Mouse (Mus musculus): ENCODE data around the gene Car14. TPM values are rescaled to one million over a fixed set of nuclear protein-coding genes. Genes with fewer than 3 reads are reported as not detected.
A peak's percentile ranks its signal among the peaks of the same experiment; 100 is the strongest.

The Car14 gene
- total RNA-seq, 2 experiments from 2014 or later = 6.9 to 9.9 TPM

DNA sequence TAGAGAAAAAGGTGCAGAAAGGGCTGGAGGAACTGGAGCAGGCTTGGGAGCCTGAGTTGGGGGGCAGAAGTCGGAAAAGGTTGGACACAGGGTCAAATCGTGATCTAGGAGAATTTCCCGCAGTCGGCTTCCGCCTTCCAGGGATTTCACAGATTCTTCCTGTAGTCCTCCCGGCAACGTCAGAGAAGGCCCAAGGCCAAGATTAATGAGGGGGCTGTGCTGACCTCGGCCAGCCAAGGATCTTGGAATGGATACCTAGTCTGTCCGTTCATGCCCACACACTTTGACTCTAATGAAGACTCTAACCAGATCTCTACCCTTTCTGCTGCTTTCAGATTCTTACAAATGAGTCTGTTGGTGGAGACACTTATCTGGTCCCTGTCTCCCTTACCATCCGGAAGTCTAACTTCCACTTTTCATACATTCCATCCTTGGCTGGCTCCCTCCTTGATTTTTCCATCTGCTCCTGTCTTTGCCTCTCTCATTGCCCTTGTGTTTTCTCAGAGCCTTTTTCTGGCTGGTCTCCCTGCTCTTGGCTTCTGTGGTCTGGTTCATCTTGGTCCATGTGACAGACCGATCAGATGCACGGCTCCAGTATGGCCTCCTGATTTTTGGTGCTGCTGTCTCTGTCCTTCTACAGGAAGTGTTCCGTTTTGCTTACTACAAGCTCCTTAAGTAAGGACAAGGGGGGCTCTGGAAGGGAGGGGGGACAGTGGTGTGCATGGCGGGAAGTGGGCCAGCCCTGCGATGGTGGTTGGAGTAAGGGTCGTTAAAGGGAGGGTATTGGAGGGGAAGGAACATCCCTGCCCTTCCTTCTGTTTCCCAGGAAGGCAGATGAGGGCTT is 10.0 kb downstream of the Car14 start:
- TF ChIP-seq CTCF (conservative IDR thresholded peaks at IDR 0.05) = no peak
- no peak for DNase-seq (ENCODE audit: low spot score in 2 of 2)
- Histone ChIP-seq H3K4me3 (peak overlapping the region; percentile 94), H3K27ac (peak overlapping the region; percentile 94)

DNA sequence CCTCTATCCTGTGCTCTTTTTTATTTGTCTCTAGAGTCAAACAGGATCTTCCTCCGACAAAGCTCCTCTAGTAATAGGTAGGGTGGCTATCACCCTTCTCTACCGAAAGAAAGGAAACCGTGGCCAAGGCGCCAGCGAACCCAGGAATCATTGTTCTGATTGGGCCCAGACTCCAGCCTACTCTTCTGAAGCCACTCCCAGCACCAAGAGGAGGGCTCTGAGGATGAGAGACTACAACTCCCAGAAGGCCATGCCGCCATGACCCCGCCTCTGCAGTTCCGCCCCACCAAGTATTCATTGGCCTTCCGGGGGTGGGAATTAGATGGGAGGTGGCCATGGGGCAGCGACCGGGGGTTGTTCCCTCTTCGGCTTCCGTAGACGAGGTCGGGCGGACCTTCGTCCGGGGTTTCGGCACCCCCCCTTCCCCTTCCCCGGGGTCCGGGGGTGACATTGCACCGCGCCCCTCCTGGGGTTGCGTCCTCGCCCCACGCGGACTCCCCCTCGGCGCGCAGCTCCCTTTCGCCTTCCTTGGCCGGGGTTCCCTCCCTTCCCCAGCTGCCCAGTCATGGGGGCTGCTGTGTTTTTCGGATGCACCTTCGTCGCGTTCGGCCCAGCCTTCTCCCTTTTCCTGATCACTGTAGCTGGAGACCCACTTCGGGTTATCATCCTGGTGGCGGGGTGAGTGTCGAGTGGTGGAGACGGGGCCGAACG is 10.7 kb downstream of the Car14 start, which contains the start of gene Aph1a:
TSS of gene Aph1a (plus strand) at position 364 of the 711 bp plus-strand sequence.
- H3K4me3 ChIP-seq = peak within 1 kb of the TSS; percentile 94
- H3K27ac ChIP-seq = peak within 1 kb of the TSS; percentile 94
- peak; percentile 96 to 99 for DNase-seq (ENCODE audit: low spot score in 2 of 2)

DNA sequence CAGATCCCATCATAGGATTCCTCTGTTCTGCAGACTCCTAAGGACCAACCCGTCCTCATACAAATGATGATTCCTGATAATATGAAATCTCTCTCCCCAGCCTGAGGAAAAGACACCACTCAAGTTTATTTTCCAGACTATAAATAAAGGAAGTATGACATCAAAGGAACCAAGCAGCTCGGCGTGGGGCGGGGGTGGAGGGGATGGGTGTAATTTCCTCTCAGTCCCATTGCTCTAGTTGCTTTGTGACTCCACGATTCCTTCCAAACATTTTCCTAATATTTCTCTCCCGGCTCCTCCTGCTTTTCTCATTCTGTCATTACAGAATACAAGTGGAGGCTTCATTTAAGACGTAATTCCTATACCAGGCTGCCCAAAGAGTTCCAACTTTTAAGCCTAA is 11.4 kb downstream of the Car14 start:
- H3K27ac ChIP-seq = peak overlapping the region; percentile 91
- no peak for DNase-seq (ENCODE audit: low spot score in 2 of 2)
- no peak for TF ChIP-seq CTCF (conservative IDR thresholded peaks at IDR 0.05)
- H3K4me3 ChIP-seq = peak overlapping the region; percentile 94

DNA sequence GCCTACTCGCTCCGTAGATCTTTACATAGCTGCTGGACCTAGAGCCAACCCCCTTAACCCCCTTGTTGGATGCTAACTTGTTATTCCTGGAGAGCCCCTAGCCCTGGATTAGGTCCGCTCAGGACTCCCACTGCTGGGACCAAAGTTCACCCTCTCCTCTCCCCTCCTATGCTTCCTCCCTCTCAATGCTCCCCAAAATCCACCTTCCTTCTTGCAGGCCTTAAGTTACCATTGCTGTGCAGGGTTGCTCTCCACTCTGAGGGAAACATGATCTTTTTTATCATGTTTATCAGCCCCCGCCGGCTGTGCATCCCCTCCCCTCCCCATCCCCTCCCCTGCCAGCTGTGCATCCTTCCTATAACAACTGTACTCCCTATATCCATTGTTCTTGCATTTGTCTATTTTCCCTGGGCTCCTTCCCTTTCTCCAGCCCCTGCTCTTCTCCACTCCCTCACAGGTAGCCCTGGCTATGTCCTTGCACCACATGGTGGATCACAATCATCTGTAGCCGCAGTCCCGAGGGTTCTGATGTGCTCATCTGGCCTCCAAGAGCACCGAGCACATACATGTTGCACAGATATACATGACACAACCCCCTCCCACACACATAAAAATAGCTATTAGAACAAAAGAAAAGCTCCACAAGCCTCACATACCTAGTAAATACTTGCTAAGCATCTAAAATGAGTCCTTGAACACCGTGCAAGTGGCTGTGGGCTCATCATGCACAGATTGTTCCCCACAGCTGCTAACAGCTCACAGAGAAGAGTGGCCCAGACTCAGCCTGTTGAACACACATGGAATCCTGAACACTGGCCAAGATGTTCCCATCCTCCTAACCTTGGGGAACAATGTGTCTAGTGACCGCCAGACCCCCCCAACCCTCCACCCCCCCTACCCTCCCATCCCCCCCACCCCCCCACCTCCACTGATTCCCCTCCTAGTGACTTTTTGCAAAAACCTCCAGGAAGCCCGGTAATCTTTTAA is 12.1 kb downstream of the Car14 start:
- no peak for TF ChIP-seq CTCF (conservative IDR thresholded peaks at IDR 0.05)
- H3K4me3 ChIP-seq = no peak overlapping the region; the same call in 1 of the 2 replicates
- peak overlapping the region; percentile 91 for H3K27ac ChIP-seq
- no peak for DNase-seq (ENCODE audit: low spot score in 2 of 2)

DNA sequence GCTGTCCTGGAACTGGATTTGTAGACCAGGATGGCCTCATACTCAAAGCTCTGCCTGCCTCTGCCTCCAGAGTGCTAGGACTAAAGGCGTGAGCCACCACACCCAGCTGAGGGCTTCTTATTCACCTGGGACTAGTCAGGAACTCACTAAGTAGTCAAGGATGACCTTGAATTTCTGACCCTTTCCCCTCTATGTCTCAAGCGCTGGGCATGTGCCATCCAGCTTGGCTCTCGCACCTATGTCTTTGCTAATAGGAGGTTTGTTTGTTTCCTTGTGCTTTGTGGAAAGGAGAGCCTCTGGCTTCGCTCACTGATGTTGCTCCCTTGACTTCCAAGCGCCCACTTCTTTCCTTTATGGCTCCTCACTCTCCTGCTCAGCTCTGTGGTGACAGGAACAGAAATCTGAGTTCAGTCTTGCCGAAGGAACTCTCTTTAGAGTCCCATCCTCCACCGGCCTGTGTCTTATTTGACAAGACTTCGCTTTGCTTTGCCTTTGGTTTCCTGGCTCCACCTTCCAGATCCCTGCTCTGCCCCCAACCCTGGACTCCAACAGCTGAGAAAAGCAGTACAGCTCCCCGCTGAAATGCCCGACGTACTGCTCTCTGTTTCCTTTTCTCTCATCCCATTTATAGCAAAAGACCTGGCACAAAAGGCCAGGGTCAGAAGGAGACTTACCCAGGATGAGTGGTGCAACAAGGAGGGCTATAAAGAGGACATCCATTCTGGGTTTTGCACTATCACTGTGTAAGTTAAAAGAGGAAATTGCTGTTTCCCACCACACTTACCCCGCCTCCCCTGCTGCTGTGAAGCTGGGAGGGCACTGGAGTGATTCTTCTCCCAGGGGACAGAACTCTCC is 13.1 kb downstream of the Car14 start, which contains the start of gene BC028528:
TSS of gene BC028528 (minus strand) at position 795 of the 855 bp plus-strand sequence.
- TF ChIP-seq CTCF (conservative IDR thresholded peaks at IDR 0.05) = no peak
- Histone ChIP-seq H3K27ac (peak within 1 kb of the TSS; percentile 70), H3K4me3 (peak within 1 kb of the TSS; percentile 33)
- no peak for DNase-seq (ENCODE audit: low spot score in 2 of 2)

DNA sequence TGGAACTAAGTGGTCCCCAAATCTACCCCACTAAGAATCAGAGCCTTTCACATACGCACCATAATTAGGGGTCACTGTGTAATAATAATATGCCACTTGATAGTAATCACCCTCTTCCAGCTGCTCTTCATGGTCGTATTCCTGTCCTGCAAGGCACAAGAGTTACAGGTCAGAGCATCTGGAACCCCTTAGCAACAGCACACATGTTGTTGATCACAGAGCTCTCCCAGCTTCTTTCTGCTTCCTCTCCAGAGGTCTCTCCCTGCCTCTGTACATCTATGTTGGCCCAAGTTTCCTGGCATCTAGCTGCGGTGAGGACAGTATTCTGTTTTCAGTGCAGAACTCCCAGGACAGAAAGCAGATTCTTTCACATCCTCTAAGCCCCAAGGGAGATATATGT is 14.8 kb downstream of the Car14 start:
- no peak overlapping the region for H3K4me3 ChIP-seq
- no peak for DNase-seq (ENCODE audit: low spot score in 2 of 2)
- H3K27ac ChIP-seq = no peak overlapping the region
- TF ChIP-seq CTCF (conservative IDR thresholded peaks at IDR 0.05) = no peak

DNA sequence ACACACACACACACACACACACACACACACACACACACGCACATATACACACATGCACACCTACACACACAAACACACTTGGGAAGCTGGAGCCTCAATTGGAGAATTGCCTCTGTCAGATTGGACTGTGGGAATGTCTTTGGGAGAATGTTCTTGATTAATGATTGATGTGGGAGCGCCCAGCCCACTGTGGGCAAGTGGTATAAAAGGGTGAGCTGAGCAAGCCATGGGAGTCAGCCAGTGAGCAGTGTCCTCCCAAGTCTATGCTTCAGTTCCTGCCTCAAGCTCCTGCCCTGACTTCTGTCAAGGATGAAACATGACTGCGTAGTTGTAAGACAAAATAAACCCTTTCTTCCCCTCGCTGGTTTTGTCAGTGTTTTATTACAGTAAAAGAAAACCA is 16.9 kb downstream of the Car14 start:
- Histone ChIP-seq H3K27ac (no peak overlapping the region), H3K4me3 (no peak overlapping the region)
- no peak for DNase-seq (ENCODE audit: low spot score in 2 of 2)
- no peak for TF ChIP-seq CTCF (conservative IDR thresholded peaks at IDR 0.05)

DNA sequence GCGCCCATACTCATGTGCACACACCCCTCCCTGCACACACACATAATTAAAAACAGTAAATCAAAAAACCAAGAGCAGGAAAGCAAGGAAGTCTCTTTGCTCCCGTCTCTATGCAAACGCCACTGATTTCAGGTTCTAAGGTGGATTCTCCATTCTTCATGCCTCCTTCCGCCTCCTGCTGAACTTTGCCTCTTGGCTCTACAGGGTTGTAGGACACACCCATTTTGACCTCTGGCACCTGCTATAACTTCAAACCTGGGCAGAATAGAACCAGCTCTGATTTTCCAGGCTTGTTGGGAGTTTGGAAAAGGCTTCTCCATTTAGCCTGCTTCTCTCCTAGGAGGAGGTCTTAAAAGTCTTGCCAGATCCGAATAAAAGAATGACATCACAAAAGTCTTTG is 20.1 kb downstream of the Car14 start:
- no peak for TF ChIP-seq CTCF (conservative IDR thresholded peaks at IDR 0.05)
- no peak for DNase-seq (ENCODE audit: low spot score in 2 of 2)
- no peak overlapping the region for H3K27ac ChIP-seq
- no peak overlapping the region for H3K4me3 ChIP-seq

DNA sequence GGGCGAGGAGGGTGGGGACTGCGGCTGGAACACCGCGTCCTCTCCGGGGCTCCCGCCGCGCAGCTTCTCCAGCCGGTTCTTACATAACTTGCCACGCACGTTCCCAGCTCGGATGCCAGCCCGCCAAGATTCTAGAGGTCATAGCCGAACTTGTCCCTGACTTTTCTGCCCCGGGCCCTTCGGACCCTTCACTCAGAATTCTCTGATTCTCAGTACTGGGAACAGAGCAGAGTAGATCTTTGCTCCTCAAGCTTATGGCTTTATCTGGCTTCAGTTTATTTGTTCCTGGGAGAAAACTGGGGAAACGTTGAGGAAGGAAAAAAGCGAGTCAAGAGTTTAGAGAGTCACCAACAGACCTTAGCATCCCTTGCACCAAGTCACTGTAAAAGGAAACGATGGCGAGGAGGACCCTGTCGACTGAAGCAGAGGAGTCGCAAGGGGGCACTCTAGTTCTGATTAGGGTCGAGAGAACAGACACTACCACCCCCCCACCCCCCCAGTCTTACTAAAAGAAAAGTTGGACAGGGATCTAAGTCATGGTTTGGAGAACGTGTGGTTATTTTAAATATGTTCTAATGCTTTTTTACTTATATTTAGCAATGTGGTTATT is 21.6 kb downstream of the Car14 start:
- Histone ChIP-seq H3K4me3 (peak overlapping the region; percentile 86), H3K27ac (peak overlapping the region; percentile 89)
- peak; percentile 78 for TF ChIP-seq CTCF (conservative IDR thresholded peaks at IDR 0.05)
- DNase-seq (ENCODE audit: low spot score in 2 of 2) = peak; percentile 71 to 73

DNA sequence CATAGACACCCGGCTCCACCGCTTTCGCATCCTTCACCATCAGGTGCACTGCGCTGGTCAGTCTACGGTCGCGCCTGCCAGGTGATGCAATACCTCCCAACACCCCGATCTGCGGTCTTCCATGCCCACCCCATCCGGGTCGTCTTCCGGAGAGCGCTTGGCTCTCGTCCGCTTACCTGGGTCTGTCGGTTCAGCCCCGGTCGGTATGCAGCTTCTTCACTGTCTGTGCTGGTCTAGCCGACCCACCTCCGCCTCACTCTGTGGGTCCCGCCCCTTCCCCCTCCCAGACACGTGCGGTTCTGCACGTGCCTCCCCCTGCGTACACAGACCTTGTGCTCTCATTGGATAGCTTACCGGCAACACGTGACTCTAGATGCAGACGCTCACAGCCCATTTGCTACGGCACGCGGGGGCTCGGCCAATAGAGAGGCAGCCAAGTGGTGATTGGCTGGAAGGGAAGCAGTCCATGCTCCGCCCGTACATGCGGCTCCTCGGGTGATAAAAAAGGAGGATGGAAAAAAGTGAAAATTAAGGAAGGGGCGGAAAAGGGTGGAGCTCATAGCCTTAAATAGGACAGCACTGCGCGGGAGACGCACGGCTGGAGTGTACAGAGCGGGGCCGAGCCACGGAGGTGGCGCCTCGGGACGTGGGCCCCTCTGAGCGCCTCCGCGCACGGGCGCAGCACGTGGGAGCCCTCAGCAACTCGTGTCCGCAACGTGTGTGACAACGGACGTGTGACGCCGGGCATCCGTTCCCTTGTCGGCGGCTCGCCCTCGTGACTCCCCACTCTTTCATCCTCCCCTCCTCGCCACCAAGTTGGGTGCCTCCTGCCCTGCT is 22.3 kb downstream of the Car14 start, which contains the start of gene Ciart:
TSS of gene Ciart (minus strand) at position 273 of the 837 bp plus-strand sequence.
- TF ChIP-seq CTCF (conservative IDR thresholded peaks at IDR 0.05) = no peak
- peak; percentile 94 to 98 for DNase-seq (ENCODE audit: low spot score in 2 of 2)
- Histone ChIP-seq H3K27ac (peak within 1 kb of the TSS; percentile 91), H3K4me3 (peak within 1 kb of the TSS; percentile 86)

All from layer of hippocampus, adult 2 months (tissue).